Mouse (Mus musculus): Measurements from ENCODE around the gene Mab21l3. TPM values are rescaled to one million over a fixed set of nuclear protein-coding genes. Genes with fewer than 3 reads are reported as not detected.

Mab21l3 gene
- 0.07 and 0.10 TPM in 2 replicates for polyA plus RNA-seq (2015; fragmentation: Nextera tagmentation; extraction: Ambion mirVana)

GRCm38 (mm10) chr3:101848816-101849215 is at the start of gene Mab21l3:
Gene Mab21l3 (minus strand): TSS chr3:101848959.

Other genes starting within 250 kb of the Mab21l3 start
- gene Atp1a1, start 244.3 kb downstream of the Mab21l3 start, polyA plus RNA-seq (2015; fragmentation: Nextera tagmentation; extraction: Ambion mirVana): 44.9 and 46.0 TPM in 2 replicates
- gene Slc22a15, start 75.5 kb upstream of the Mab21l3 start, polyA plus RNA-seq (2015; fragmentation: Nextera tagmentation; extraction: Ambion mirVana): 3.1 and 3.7 TPM in 2 replicates
- not detected in 2 replicates for gene Nhlh2, start 161.1 kb upstream of the Mab21l3 start, polyA plus RNA-seq (2015; fragmentation: Nextera tagmentation; extraction: Ambion mirVana)
- 0.56 and 0.72 TPM in 2 replicates for gene Casq2, start 237.5 kb upstream of the Mab21l3 start, polyA plus RNA-seq (2015; fragmentation: Nextera tagmentation; extraction: Ambion mirVana)